Mouse (Mus musculus): ENCODE measurements around the gene Arhgap8.
"Not testable (repeated sequence)": the region's sequence is repeated elsewhere in the genome, so short reads cannot be mapped to it uniquely, and the experiment has no call there.

The Arhgap8 gene

GRCm38 (mm10) chr15:84720291-84721204 lies 696 bp downstream of the Arhgap8 start:
- in situ Hi-C loops (cut with MboI; ENCODE audit: unreplicated experiment in 2 of 2), result no loop called here

- in situ Hi-C loops (cut with MboI; ENCODE audit: unreplicated experiment in 2 of 2), result not testable (repeated sequence)
These were observed 3.8 kb downstream of the Arhgap8 start for GRCm38 (mm10) chr15:84723656-84724055.

- in situ Hi-C loops (cut with MboI; ENCODE audit: unreplicated experiment in 2 of 2), result no loop called here
These were observed 4.3 kb downstream of the Arhgap8 start for GRCm38 (mm10) chr15:84724199-84724598.

GRCm38 (mm10) chr15:84729685-84730084 lies 9.8 kb downstream of the Arhgap8 start:
- in situ Hi-C loops (cut with MboI; ENCODE audit: unreplicated experiment in 2 of 2), result no loop called here

GRCm38 (mm10) chr15:84730893-84731292 lies 11.0 kb downstream of the Arhgap8 start:
- in situ Hi-C loops (cut with MboI; ENCODE audit: unreplicated experiment in 2 of 2), result no loop called here

GRCm38 (mm10) chr15:84731676-84732424 lies 12.0 kb downstream of the Arhgap8 start:
- in situ Hi-C loops (cut with MboI; ENCODE audit: unreplicated experiment in 2 of 2), result no loop called here

GRCm38 (mm10) chr15:84732425-84732749 lies 12.5 kb downstream of the Arhgap8 start:
- in situ Hi-C loops (cut with MboI; ENCODE audit: unreplicated experiment in 2 of 2), result no loop called here

GRCm38 (mm10) chr15:84736346-84736993 lies 16.6 kb downstream of the Arhgap8 start:
- in situ Hi-C loops (cut with MboI; ENCODE audit: unreplicated experiment in 2 of 2), result no loop called here

- in situ Hi-C loops (cut with MboI; ENCODE audit: unreplicated experiment in 2 of 2), result no loop called here
These were observed 17.1 kb downstream of the Arhgap8 start for GRCm38 (mm10) chr15:84736994-84737346.

- in situ Hi-C loops (cut with MboI; ENCODE audit: unreplicated experiment in 2 of 2), result no loop called here
These were observed 18.4 kb downstream of the Arhgap8 start for GRCm38 (mm10) chr15:84738246-84738645.

GRCm38 (mm10) chr15:84741573-84741972 lies 21.7 kb downstream of the Arhgap8 start:
- in situ Hi-C loops (cut with MboI; ENCODE audit: unreplicated experiment in 2 of 2), result no loop called here

- in situ Hi-C loops (cut with MboI; ENCODE audit: unreplicated experiment in 2 of 2), result no loop called here
These were observed 23.5 kb downstream of the Arhgap8 start for GRCm38 (mm10) chr15:84743347-84743746.

GRCm38 (mm10) chr15:84744308-84744707 lies 24.5 kb downstream of the Arhgap8 start:
- in situ Hi-C loops (cut with MboI; ENCODE audit: unreplicated experiment in 2 of 2), result no loop called here

- in situ Hi-C loops (cut with MboI; ENCODE audit: unreplicated experiment in 2 of 2), result no loop called here
These were observed 26.0 kb downstream of the Arhgap8 start for GRCm38 (mm10) chr15:84745831-84746230.

GRCm38 (mm10) chr15:84754987-84755386 lies 35.1 kb downstream of the Arhgap8 start:
- in situ Hi-C loops (cut with MboI; ENCODE audit: unreplicated experiment in 2 of 2), result loop anchor here (5.0 to 25.0 kb wide), 8 partner anchors 78 to 482 kb away; partner anchors contain the start of genes Gm29666 (in 1 of the 2) and Nup50 (in 1 of the 2)

- in situ Hi-C loops (cut with MboI; ENCODE audit: unreplicated experiment in 2 of 2), result loop anchor here (5.0 to 25.0 kb wide), 8 partner anchors 79 to 481 kb away; partner anchors contain the start of genes Gm29666 (in 1 of the 2) and Nup50 (in 1 of the 2)
These were observed 36.6 kb downstream of the Arhgap8 start for GRCm38 (mm10) chr15:84756426-84756825.

- in situ Hi-C loops (cut with MboI; ENCODE audit: unreplicated experiment in 2 of 2), result loop anchor here (5.0 to 25.0 kb wide), 8 partner anchors 81 to 479 kb away; partner anchors contain the start of genes Gm29666 (in 1 of the 2) and Nup50 (in 1 of the 2)
These were observed 38.6 kb downstream of the Arhgap8 start for GRCm38 (mm10) chr15:84758493-84758892.

GRCm38 (mm10) chr15:84762712-84763422 lies 43.0 kb downstream of the Arhgap8 start:
- in situ Hi-C loops (cut with MboI; ENCODE audit: unreplicated experiment in 2 of 2), result loop anchor here in 1 of 2 experiments (25.0 kb wide), 1 partner anchor 474 kb away; no protein-coding TSS in a partner anchor

- in situ Hi-C loops (cut with MboI; ENCODE audit: unreplicated experiment in 2 of 2), result loop anchor here in 1 of 2 experiments (25.0 kb wide), 1 partner anchor 474 kb away; no protein-coding TSS in a partner anchor
These were observed 43.6 kb downstream of the Arhgap8 start for GRCm38 (mm10) chr15:84763423-84763812.

- in situ Hi-C loops (cut with MboI; ENCODE audit: unreplicated experiment in 2 of 2), result loop anchor here in 1 of 2 experiments (25.0 kb wide), 1 partner anchor 471 kb away; no protein-coding TSS in a partner anchor
These were observed 46.8 kb downstream of the Arhgap8 start for GRCm38 (mm10) chr15:84766621-84767020.
